Mouse (Mus musculus) layer of hippocampus, adult 8-10 months (tissue): ENCODE data around the gene Cd68. TPM values are rescaled to one million over a fixed set of nuclear protein-coding genes. Genes with fewer than 3 reads are reported as not detected.
A peak's percentile ranks its signal among the peaks of the same experiment; 100 is the strongest.

ENCODE experiments used
- DNase-seq, 2 experiments: peaks; one replicate each; pipeline ENCODE4 v3.0.0; 2022; ENCODE audit warnings: low spot score in 2 of 2
- total RNA-seq, 4 experiments: library from RNA; stranded (reverse); gene quantifications; 2 replicates each; pipeline ENCODE4 v1.2.4; 2022

Cd68 gene
- total RNA-seq, 4 experiments from 2014 or later = 10.8 to 113 (median 55.2) TPM

DNA sequence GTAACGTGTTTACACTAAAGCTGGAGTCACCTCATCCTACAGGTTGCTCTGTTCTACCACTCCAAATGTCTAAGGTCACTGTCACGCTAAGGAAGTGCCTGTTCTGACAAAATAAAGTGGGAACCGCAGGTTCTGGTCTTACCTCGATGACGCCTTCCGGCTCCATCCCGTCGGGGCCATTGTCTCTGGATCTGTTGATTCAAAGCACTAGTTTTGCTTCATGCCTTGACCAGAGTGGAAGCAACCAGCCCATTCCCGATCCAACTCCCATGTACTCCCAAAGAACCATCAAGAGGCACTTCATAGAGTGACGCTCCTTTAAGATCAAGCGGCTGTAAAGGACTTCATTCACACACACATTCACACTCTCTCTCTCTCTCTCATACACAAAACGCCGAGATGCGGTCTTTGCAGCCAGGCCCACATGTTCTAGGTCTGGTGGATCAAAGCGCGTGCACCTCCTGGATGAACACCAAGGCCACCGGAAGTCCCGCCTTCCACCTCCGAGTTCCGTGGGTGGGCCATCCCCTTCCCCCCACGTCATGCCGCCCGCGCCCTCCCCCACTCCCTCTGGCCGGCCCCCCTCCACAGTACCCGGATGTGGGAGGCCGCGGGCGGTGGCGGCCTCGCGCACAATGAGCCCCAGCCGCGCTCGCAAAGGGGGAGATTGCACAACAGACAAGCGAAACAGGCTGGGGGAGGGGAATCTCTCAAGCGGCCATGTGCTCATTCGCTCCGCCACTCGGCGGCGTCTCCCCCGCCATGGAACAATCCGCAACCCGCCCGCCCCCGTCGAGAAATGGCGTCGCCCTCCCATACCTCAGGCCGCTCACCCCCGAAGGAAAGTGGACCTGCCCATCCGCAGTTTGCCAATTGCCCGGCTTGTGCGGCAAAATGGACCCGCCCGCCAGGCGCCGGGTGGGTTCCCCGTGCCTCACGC, 5.1 kb upstream of the Cd68 start:
- peak; percentile 91 to 92 for DNase-seq

DNA sequence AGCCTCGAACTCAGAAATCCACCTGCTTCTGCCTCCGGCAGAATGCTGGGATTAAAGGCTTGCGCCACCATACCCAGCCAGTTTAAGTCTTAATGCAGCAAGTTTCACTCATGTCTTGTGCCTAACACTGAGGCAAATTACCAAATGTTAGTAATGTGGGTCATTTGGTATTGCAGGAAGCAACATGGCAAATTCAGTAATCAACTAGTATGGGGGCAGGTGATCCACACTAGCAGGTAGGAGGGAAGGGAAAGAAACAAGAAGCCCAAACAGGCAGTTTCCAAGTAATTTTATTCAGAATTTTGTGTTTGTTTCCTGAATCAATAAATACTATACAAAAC, 682 bp upstream of the Cd68 start:
- DNase-seq = no peak

DNA sequence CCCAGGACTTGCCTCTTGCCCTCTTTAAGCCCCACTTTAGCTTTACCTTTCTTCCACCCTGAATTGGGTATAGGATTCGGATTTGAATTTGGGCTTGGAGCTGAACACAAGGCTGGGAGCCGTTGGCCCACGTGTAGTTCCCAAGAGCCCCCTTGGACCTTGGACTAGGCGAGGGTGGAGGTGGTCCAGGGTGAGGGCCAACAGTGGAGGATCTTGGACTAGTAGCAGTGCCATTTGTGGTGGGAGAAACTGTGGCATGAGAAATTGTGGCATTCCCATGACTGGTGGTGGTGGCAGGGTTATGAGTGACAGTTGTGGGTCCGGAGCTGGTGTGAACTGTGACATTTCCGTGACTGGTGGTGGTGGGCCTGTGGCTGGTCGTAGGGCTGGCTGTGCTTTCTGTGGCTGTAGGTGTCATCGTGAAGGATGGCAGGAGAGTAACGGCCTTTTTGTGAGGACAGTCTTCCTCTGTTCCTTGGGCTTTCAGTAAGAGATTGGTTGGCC, 444 bp downstream of the Cd68 start:
- DNase-seq = no peak

DNA sequence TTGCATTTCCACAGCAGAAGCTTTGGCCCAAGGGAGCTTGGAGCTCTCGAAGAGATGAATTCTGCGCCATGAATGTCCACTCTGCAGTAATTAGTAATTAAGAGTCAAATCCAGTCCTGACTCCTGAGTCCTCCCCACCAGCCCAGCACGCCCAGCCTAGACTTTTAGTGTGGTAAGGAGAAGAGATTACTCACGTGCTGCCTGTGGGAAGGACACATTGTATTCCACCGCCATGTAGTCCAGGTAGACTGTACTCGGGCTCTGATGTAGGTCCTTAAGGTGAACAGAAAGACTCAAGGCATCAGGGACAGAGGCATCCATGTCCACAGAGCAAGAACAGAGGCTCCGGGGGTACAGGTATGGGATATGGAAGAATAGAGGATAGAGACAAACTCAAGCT, 1.1 kb downstream of the Cd68 start:
- no peak for DNase-seq

DNA sequence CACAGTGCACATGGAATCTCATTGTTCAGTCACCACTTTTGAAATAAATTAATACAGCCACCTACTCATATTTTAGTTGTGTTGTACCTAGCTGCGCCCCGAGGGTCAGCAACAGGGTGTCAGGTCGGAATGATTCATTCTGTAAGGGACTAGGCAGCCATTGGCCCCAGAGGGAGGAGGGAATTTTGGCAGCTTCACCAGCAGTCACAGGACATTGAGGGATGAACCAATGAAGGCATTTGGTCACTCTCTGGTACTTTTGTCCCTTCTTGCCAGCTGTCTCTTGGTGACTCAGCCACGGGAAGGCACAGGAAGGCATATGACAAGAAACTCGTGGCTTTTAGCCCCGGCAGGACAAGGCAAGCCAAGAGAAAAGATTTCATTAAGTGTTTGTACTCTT, 2.2 kb downstream of the Cd68 start:
- DNase-seq = no peak

DNA sequence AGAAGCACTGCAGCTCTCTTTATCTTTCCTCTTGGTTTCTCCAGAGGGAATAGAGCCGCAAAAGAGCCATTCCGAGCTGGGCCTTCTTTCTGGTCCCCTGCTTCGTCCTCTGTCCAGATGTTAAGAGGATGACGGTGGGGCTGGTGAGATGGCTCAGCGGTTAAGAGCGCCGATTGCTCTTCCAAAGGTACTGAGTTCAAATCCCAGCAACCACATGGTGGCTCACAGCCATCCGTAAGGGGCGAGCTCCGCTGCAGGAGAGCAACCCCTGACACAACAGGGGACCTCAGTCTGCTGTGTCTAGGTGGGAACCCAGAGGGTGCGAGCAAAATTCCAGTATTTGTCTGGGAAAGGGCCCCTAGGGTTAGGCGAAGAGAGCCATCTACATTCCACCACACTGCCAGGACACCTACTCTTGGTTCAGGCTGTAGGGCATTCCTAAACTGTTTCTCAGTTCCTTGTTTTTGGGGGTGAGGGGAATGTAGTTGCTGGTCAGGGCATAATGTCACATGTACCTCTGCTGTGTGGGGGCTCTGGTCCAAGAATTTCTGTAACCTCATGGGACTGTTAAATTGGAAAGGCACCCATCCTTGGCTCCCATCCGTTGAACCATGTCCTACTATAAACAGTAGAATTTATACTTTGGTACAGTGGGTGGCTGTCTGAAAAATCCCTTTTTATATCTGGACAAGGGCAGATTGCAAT, 2.8 kb downstream of the Cd68 start:
- DNase-seq = no peak

DNA sequence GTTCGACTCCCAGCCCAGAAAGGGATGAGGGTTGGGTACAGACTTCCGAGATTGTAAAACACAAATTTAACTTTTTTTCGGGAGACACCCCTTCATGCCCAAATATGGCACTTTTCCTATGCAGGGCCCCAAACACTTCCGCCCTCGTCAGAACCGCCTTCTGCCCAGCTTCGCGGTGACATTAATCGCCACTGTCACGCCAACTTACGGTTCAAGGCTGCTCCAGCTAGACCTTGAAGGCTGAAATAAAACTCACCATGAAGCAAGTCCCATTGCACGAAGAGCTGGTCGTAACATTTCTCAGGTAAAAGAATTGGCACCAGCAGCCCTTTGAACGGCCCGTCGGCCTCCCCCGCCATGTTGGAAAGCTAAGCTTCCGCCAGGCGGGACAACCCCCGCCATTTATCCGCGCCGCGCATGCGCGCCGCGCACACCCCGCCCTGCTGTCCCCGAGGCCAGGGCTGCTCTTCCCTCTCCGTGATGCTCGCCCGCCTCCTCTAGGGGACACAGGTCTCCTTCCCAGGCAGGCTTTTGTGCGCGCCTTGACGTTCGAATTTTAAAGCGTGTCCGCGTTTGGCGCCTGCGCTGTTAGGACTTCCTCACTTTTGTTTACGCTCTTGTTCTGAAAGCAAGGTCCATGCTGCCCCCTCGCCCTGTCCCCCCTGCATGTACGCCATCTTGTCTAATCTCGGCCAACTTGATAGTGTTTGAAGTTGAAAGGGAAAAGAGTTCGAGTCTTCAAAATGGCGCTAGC, 3.6 kb downstream of the Cd68 start, which contains the start of gene Mpdu1:
TSS of gene Mpdu1 (minus strand) at position 430 of the 754 bp plus-strand sequence.
- DNase-seq = peak; percentile 94 to 95

DNA sequence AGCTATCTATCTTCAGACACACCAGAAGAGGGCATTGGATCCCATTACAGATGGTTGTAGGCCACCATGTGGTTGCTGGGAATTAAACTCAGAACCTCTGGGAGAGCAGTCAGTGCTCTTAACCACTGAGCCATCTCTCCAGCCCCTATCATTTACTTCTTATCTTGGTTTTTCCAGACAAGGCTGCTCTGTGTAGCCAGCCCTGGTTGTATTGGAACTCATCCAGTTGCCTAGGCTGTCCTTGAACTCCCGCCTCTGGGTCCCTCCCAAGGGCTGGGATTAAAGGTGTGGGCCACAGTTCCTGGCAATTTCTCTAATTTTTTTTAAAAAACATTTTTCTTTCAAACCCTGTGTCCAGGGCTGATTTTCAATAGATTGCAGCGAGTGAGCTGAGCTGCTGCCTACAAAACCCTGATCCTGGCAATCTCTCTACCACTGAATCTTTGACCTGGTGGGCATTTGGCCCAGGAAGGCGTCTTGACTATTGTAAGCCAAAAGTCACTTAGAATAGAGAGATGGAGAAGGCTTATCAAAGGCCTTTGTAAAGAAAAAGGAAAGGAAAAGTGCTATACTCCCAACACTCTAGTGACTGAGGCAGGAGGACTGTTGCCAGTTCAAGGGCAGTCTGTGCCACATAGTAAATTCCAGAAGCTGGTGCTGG, 4.6 kb downstream of the Cd68 start:
- DNase-seq = peak in 1 of 2 experiments; percentile 3

DNA sequence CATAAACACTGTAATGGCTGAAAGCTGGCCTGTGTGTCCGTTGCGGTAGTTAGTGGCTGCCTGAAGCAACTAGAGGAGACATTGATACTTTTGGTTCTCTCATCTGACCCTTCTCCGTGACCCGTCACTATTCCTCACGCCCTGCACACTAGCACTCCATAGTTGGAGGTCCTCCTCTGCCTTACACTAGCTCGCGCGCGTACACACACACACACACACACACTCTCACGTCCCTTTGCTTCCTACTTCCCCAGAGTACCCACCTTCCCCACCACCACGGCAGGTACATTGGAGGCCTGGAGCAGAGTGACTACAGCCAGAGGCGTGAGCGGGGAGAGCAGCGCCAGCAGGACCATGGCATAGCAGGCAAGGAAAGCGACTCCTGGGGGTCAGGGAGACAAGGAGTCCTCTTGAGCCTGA, 8.5 kb downstream of the Cd68 start:
- DNase-seq = no peak

DNA sequence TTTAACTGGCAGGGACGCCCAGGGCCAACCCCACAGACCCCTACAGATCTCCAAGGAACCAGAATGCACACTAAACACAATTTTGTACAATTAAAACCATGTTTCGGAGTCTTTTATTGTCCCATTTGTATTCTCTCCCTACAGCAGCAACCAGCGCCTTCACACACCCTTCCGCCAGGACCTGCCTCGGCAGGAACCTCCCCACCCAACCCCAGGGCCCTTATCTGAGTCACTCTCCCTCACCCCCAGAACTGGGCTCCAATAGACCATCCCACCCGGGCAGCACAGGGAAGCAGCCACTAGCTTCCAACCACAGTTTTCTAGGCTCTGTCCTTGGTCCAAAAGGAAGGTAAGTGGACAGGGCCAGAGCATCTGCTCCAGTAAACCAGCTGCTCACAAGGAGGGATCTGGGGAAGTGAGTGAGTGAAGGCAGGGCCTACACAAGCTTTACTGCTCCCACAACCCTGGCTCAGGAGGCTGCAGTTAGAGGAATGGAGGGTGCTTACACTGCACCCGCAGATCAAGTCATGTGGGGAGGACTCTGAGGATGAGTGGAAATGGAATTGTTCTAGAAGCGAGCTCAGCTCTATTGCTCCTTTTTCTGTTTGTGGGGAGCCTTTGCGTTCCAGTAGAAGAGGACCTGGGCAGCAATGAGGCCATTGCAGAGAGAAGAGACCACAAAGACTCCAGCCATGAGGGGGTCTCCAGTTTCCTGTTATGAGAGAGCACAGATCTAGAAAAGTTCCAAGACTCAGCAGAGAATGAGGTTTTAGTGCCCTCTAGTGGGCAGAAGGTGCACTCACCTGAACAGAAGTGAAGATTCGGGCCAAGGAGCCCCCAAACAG, 9.1 kb downstream of the Cd68 start:
- no peak for DNase-seq

DNA sequence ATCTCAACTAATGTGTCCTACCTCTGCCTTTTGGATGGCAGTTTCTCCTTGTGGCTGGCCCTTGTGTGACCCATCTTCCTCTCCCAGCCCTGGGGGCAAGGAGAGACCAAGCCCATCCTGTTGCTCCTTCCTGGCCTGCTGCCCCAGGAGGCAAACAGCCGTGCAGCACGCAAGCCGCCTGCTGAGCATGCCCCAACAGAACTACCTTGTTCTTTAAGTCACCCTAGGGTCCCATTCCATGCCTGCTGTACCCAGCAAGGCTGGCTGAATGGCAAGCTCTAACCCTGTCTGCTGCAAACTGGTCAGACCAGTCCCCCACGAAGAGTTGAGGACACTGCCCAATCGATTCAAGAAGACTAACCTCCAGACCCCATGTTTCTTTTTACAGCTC, 9.9 kb downstream of the Cd68 start:
- DNase-seq = no peak

DNA sequence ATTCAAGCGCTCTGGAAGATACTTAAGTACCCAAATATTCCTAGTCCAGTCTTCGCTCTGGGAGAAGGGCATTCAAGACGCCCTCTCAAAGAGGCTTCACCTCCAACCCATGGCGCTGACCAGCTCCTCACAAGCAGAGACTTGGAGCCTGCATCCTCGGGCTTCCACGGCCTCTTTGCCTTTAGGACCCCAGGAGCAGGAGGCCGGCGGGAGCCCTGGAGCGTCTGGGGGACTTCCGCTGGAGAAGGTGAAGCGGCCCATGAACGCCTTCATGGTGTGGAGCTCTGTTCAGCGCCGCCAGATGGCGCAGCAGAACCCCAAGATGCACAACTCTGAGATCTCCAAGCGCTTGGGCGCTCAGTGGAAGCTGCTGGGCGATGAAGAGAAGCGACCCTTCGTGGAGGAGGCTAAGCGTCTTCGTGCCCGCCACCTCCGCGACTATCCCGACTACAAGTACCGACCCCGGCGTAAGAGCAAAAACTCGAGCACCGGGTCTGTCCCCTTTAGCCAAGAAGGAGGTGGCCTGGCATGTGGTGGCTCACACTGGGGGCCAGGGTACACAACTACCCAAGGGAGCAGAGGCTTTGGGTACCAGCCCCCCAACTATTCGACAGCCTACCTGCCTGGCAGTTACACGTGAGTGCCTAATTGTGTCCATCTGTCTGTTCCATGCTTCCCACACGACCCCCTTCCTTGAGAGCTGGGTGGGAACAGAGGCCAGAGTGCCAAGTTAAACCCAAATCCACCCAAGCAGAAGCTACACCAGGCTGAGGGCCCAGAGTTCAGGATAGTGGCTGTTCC, 10.5 kb downstream of the Cd68 start, which contains the start of gene Sox15:
TSS of gene Sox15 (plus strand) at position 51 of the 801 bp plus-strand sequence.
- peak in 1 of 2 experiments; percentile 72 for DNase-seq

DNA sequence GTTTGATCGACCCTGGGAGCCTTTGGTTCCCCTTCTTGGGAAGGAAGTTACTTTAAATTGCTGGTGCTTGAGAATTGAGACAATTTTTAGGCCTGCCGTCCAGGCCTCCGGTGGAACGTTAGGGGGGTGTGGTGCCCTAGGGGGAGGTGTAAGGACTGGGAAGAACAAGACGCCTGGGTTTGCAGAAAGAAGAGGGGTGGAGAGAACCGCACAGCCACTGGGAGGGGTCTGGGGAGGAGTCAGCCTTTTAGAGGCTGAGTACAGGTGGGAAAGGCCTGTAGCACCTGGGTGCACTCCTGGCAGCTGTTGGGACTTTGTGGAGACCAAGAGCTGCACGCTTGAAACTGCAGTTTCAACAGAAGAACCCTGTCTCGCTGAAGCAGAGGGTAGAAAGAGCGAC, 11.2 kb downstream of the Cd68 start:
- no peak for DNase-seq

DNA sequence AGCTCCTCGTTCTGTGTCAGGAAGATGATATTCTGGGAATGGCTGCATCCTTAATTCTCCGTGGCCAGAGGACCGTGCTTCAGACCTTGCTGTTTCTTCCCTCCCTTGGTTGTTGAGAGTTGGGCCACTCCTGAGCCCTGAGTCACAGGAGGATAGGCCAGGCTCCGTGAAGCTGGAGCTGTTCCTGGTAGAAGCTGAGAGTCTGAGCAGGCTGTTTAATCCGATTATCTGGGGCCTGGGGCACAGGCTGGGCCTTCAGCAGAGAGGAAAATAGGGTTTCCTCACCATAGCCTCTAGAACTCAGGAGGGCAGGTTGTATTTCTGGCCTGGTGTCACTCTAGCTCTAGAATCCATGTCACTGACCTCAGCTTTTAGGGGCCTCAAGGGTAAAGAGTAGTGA, 12.6 kb downstream of the Cd68 start:
- no peak for DNase-seq

DNA sequence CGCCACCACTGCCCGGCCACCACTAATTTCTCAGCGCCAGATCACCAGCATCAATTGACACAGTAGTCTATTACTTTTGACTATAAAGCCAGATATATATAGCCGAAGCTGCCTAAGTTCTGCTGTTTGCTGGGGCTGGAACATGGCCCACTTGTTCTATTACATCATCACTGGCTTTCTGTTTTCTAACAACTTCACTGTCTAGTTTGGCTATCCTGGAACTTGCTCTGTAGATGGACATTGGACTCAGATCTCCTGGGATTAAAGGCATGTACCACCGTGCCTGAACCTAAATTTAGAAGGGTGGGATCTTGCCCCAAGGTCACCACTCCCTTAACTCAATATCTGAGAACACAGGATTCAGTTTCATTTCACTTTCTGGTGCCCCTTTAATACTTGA, 20.1 kb downstream of the Cd68 start:
- DNase-seq = no peak

DNA sequence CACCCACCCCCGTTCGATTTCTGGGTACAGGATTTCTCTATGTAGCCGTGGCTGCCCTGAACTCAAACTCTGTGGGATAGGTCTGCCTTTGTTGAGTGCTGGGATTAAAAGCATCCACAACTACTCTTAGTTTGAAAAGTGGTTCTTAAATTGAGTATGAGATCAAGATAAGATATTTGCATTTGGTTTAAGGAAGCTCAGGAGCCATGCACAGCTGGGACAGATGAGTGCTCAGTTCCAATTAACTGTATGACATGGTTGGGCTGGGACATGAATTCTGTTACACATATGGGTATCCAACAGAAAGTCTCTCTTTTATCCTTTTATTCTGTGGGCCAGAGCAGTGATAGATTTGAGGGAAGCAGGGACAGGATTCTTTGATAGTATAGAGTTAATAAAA, 30.5 kb downstream of the Cd68 start:
- no peak for DNase-seq

DNA sequence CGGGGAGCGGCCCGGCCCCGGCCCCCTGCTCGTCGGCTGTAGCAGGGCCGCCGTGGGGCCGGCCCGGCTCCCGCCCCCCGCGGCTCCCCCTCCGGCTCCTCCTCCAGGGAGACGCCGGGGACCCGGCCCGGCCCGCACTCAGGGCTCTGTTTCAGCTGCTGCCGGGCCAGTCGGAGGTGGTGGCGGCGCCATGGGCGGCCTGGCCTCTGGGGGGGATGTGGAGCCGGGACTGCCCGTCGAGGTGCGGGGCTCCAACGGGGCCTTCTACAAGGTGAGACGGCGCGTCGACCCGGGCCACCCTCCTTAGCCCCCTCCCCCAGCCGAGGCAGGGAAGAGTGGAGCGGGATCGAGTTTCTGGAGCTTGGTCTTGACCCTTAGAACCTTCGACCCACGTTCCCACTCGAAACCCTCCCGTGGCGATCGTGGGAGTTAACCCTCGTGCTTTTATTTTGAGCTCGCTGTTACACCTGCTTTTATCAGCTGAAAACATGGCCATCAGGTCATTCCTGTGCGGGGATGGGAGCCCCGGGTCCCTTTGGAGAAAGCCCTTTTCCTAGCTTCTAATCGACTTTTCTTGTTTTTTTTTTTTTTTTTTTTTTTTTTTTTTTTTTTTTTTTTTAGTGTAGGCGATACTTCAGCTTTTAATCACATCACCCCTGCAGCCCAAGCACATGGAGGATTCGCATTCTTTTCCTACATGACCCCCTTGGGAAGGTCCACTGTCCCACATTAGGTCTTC, 32.7 kb downstream of the Cd68 start:
- DNase-seq = no peak

DNA sequence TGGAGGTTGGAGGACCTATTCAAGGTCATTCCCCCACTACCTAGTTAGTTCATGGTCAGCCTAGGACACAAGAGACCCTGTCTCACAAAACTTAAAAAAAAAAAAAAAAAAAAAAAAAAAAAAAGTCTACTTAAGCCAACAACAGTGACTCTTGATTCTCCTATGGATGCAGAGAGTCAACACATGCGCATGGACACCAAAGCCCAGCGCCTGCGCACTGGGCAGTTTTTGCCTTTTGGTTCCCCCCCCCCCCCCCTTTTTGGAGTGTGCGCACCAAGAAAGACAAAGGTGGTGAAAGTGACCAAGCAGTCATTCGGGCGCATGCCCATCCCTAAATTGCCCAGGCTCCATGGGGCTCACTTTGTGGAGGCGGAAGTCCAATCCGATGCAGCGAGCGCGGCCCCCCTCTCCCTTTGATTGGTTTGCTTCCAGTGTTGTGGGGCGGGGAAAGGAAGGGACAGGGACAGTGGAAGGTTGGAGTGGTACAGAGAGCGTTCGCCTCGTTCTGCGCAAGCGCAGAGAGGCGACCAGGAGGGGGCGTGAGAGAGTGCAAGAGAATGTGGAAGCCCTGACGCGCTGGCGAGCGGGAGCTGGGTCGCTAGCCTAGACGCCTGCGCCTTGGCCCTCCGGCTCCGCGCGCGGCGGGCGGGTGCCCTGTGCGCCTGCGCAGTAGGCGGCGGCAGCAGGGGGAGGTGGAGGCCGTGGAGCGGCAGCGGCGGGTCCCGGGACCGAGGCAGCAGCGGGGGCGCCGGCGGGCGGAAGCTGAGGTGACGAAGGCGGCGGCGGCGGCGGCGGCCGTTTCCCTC, 33.5 kb downstream of the Cd68 start, which contains the start of gene Fxr2:
TSS of gene Fxr2 (plus strand) at position 707 of the 806 bp plus-strand sequence.
- peak; percentile 100 for DNase-seq
